Mouse (Mus musculus): ENCODE data around the gene Asxl1. TPM values are rescaled to one million over a fixed set of nuclear protein-coding genes. Genes with fewer than 3 reads are reported as not detected.

Asxl1 gene
- polyA plus RNA-seq (2012; rRNA removed): 16.8 and 17.6 TPM in 2 replicates

DNA sequence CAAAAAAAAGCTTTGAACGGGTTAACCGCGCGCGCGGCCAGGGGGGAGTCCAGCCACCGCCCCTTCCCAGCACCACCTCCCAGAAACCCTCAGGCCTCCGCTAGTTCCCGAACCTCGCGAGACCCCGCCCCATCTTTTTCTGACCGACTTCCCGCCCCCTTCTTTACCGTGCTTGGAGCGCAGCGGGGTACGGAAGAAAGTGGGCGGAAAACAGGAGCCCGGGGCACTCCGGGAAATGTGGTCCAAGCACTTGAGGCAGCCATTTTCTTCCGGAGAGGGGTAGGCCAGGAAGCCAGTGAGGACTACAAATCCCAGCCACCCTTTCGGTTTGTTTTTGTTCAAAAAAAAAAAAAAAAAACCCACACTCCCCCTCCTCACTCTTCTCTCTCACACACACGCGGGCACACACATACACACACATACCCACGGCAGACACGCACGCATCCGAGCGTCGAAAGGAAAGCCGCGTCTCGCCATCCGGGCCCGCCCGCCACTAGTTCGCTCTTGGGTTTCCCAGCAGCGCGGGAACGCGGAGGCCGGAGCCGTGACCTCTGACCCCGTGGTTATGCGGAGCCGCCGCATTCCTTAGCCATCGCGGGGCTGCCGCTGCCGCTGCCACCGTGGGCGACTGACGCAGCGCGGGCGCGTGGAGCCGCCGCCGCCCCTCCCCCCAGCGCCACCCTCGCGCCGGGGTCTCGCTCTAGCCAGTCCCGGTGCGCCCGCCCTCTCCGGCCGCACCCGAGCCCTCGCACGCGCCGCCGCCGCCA, at the start of gene Asxl1:
Gene Asxl1 (plus strand): TSS at position 376 of the 767 bp plus-strand sequence.

Other genes with a start within 250 kb of the Asxl1 start
- gene Hck, start 237.4 kb upstream of the Asxl1 start, polyA plus RNA-seq (2012; rRNA removed): 8.4 and 10.4 TPM in 2 replicates
- gene Tm9sf4, start 184.5 kb upstream of the Asxl1 start, polyA plus RNA-seq (2012; rRNA removed): 39.1 and 46.2 TPM in 2 replicates
- gene Tspyl3, start 120.4 kb upstream of the Asxl1 start, polyA plus RNA-seq (2012; rRNA removed): 11.0 and 11.5 TPM in 2 replicates
- gene Plagl2, start 104.4 kb upstream of the Asxl1 start, polyA plus RNA-seq (2012; rRNA removed): 6.9 and 7.8 TPM in 2 replicates
- 37.6 and 38.4 TPM in 2 replicates for gene Pofut1, start 104.3 kb upstream of the Asxl1 start, polyA plus RNA-seq (2012; rRNA removed)
- gene Kif3b, start 54.4 kb upstream of the Asxl1 start, polyA plus RNA-seq (2012; rRNA removed): 7.2 and 9.1 TPM in 2 replicates
- gene 4930404H24Rik, start 147.0 kb downstream of the Asxl1 start, polyA plus RNA-seq (2012; rRNA removed): not detected in 2 replicates
- gene Nol4l, start 184.1 kb downstream of the Asxl1 start, polyA plus RNA-seq (2012; rRNA removed): 15.1 and 25.6 TPM in 2 replicates

Measured in ovary, adult 2 months (tissue).